Mouse (Mus musculus) ES-E14 (cell line): ENCODE measurements at regions not wholly inside any gene's neighbourhood (a gene's known extent, or its start where the extent isn't known, plus 50 kb on each side); places are given as distances from the start of the nearest gene placed in this dataset.

ENCODE experiments used
- DNase-seq: peaks from one replicate; pipeline ENCODE4 v3.0.0-alpha.2; 2013; ENCODE audit warnings: low read depth, low spot score
- H3K27ac ChIP-seq: 2 replicates; pipeline ENCODE4 v1.5.1; 2012; ENCODE audit warnings: low read depth, mild to moderate bottlenecking, low read length, moderate library complexity, mixed read lengths; ENCODE audit not compliant: poor library complexity, insufficient read depth, severe bottlenecking
- H3K36me3 ChIP-seq: 2 replicates; pipeline ENCODE4 v1.6.1; 2012; ENCODE audit warnings: mild to moderate bottlenecking, low read length, moderate library complexity, mixed read lengths; ENCODE audit not compliant: control insufficient read depth, poor library complexity, insufficient read depth, severe bottlenecking
- H3K4me1 ChIP-seq, 2 experiments: fragments of 150-350 bp in 1 of 2; sonication (generic) in 1 of 2; 2 replicates each; pipeline ENCODE4 v1.6.1; 2012; ENCODE audit warnings: low read length in 2 of 2, mild to moderate bottlenecking in 1 of 2, mixed read lengths in 1 of 2; ENCODE audit not compliant: control insufficient read depth in 2 of 2, insufficient read depth in 2 of 2, poor library complexity in 1 of 2
- H3K4me3 ChIP-seq, 2 experiments: fragments of 150-350 bp in 1 of 2; sonication (generic) in 1 of 2; 2 replicates each; pipeline ENCODE4 v1.5.1; 2012; ENCODE audit warnings: low read length in 2 of 2, low read depth in 1 of 2, mild to moderate bottlenecking in 1 of 2, mixed read lengths in 1 of 2; ENCODE audit not compliant: insufficient read depth in 1 of 2, poor library complexity in 1 of 2, severe bottlenecking in 1 of 2
- H3K9ac ChIP-seq: 2 replicates; pipeline ENCODE4 v1.6.1; 2012; ENCODE audit warnings: low read depth, mild to moderate bottlenecking, low read length, mixed read lengths; ENCODE audit not compliant: poor library complexity, insufficient read depth, severe bottlenecking
- H3K9me3 ChIP-seq: fragments of 150-350 bp; sonication (generic); 2 replicates; pipeline ENCODE4 v1.6.1; 2012; ENCODE audit warnings: low read depth, mild to moderate bottlenecking, low read length; ENCODE audit not compliant: control insufficient read depth, insufficient read depth
- CHD2 ChIP-seq: IDR thresholded peaks from 2 replicates; pipeline ENCODE4 v1.6.1; 2014; ENCODE audit warnings: mild to moderate bottlenecking, low read depth, low read length, inconsistent platforms
- HCFC1 ChIP-seq: IDR thresholded peaks from 2 replicates; pipeline ENCODE4 v1.6.1; 2012; ENCODE audit warnings: low read length, inconsistent platforms, borderline replicate concordance; ENCODE audit not compliant: insufficient read depth
- MAFK ChIP-seq: IDR thresholded peaks from 2 replicates; pipeline ENCODE4 v1.6.1; 2014; ENCODE audit warnings: mild to moderate bottlenecking, low read depth, low read length, inconsistent platforms; ENCODE audit not compliant: insufficient read depth
- ZC3H11A ChIP-seq: IDR thresholded peaks from 2 replicates; pipeline ENCODE4 v1.6.1; 2012; ENCODE audit warnings: low read depth, mild to moderate bottlenecking, inconsistent platforms, low read length, borderline replicate concordance
- ZNF384 ChIP-seq: IDR thresholded peaks from 2 replicates; pipeline ENCODE4 v1.6.1; 2012; ENCODE audit warnings: low read depth, low read length, inconsistent platforms
- in situ Hi-C, 2 experiments: fragments of 600-800 bp; cut with MboI; formaldehyde crosslinking; loops; one replicate each; pipeline ENCODE4 v1.15.1; 2025; ENCODE audit warnings: low sequenced_read_pairs in 2 of 2, inconsistent platforms in 1 of 2; ENCODE audit not compliant: unreplicated experiment in 2 of 2

DNA sequence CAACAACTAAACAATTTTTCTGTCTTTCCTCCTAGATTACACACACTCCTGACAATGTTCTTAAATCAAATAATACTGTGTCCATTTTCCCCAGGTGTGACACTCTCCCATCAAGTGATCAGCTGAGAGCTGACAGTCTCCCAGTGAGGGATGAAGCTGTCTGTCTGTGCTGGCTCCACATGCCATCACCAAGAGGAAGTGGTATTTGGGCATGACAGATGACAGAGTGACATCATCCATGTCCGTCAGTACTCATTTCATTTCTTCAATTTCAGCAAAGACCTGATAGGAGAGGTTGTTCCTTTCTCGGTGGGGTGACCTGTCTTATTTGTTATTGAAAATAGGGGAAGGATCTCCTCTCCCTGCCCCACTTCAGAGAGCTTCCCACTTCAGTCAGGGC, 206.5 kb upstream of the Nr4a3 start:
- Histone ChIP-seq H3K4me1 (no peaks in the 10 kb centered on the region), H3K36me3 (no peaks in the 10 kb centered on the region), H3K4me3 (no peak overlapping the region), H3K9ac (no peak overlapping the region), H3K9me3 (no peaks in the 10 kb centered on the region), H3K27ac (no peak overlapping the region)
- TF ChIP-seq ZC3H11A (no peak), HCFC1 (no peak), ZNF384 (no peak), CHD2 (no peak), MAFK (no peak)
- no peak for DNase-seq
- in situ Hi-C loops: no loop called here

DNA sequence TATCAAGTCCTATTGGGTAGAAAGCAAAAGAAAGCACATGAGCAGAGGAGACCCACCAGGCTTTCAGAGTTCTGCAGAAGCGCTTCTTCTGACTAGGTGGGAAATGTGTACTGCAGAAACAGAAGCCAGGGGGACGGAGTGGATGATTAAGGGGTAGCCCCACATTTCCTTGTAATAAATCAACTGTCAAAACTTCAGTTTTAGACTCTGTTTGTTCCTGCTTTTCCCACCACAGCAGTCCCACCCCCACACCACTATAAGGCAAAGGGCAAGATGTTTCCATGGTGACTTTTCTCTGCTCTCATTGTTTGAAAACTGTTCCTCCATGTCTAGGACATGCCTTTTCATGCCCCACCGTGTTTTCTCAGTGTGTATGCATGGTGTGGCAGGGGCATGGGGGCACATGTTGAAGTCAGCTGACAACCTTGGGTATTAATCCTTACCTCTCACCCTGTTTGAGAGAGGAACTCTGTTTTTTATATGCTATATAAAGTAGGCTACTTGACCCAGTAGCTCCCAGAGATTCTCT, 202.8 kb upstream of the Nr4a3 start:
- in situ Hi-C loops: no loop called here
- H3K9ac ChIP-seq: no peak overlapping the region
- DNase-seq: no peak
- no peak overlapping the region for H3K4me3 ChIP-seq
- TF ChIP-seq ZNF384 (no peak), CHD2 (no peak), ZC3H11A (no peak), MAFK (no peak), HCFC1 (no peak)
- H3K4me1 ChIP-seq: no peaks in the 10 kb centered on the region
- no peaks in the 10 kb centered on the region for H3K9me3 ChIP-seq
- H3K27ac ChIP-seq: no peak overlapping the region
- H3K36me3 ChIP-seq: no peaks in the 10 kb centered on the region

DNA sequence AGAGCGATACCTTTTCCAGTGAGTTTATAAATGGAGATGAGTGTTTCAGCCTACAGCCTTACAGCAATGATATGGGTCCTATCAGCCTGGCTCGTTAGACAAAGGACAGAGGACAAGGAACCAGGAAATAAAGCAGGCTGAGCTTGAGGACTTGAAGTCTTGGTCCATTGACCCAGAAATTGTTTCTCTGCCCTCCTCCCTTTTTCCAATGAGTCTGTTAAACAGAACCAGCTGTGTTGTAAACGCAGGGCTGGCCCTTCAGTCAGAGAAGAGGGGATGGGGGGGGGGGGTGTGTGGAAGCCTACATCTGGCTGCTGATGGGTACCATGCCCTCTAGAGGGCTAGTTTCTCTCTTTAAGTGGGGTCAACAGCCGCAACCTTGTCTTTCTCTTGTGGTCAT, 199.7 kb upstream of the Nr4a3 start:
- Histone ChIP-seq H3K27ac (no peak overlapping the region), H3K4me1 (no peaks in the 10 kb centered on the region), H3K36me3 (no peaks in the 10 kb centered on the region), H3K9ac (no peak overlapping the region), H3K9me3 (no peaks in the 10 kb centered on the region), H3K4me3 (no peak overlapping the region)
- in situ Hi-C loops: no loop called here
- no peak for DNase-seq
- TF ChIP-seq CHD2 (no peak), MAFK (no peak), HCFC1 (no peak), ZC3H11A (no peak), ZNF384 (no peak)

DNA sequence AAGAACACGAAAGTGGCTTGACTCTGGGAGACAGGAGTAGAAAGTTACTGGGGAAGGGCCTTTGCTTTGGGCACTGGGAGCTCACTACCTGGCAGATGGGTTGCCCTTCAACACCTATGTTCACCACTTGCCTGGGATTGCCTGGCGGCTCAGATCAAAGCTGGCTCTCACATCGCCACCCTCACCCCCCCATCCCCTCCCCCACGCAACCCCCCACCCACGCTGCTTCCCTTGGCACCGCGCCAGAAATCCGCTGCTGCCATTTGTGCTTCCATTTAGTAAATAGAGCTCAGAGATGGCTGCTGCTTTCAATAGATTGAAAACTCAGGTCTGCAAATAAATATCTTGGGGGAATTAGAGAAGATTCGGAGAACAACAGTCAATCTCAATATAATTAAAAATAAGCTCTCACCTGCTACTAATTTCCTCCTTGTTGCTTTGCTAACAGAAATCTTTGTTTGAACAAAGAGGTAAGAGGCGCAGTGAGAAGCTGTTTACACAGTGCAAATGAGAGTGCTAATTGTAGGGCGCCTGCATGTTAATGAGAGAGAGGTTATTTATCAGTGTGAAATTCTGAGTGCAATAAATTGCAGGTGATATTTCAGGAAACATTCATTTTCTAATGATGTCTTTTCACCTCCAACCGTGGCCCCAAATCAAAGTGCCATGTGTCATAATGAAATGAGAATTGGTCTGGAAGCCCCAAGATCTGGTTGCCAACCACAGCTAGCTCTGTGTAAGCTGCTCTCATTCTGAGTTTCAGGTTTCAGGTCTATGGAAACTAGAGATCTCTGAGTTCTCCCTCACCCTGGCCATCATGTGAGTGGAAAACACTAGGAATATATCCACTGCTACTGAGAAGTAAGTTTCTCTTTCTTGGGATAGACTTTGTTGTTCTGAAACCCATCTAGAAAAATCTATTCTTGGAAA, 198.3 kb upstream of the Nr4a3 start:
- Histone ChIP-seq H3K9ac (no peak overlapping the region), H3K9me3 (no peaks in the 10 kb centered on the region), H3K4me1 (no peaks in the 10 kb centered on the region), H3K4me3 (no peak overlapping the region), H3K36me3 (no peaks in the 10 kb centered on the region), H3K27ac (no peak overlapping the region)
- DNase-seq: no peak
- in situ Hi-C loops: no loop called here
- no peak for TF ChIP-seq ZNF384
- no peak for TF ChIP-seq HCFC1
- TF ChIP-seq CHD2: no peak

DNA sequence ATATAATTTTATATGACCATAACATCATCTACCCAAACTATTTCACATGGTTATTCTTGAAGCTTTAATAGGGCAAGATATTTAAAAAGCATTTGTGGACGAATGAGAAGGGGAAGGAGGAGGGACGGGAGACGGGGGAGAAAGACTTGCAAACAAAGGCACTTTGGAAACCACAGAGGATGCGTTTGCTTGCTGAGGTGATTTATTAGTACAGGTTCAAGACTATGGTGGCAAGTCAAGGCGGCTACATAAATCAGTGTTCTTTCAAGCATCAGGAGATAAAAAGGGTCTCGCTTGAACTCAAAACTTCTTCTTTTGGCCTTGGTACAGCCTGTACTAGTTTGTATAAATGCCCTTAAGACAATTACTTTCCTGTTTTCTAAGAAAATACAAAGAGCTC, 183.8 kb upstream of the Nr4a3 start:
- no peaks in the 10 kb centered on the region for H3K36me3 ChIP-seq
- no peak overlapping the region for H3K27ac ChIP-seq
- no peak overlapping the region for H3K4me3 ChIP-seq
- no peaks in the 10 kb centered on the region for H3K9me3 ChIP-seq
- no peaks in the 10 kb centered on the region for H3K4me1 ChIP-seq
- H3K9ac ChIP-seq: no peak overlapping the region
- in situ Hi-C loops: no loop called here
- DNase-seq: no peak
- TF ChIP-seq HCFC1: no peak
- no peak for TF ChIP-seq ZNF384
- TF ChIP-seq ZC3H11A: no peak
- TF ChIP-seq MAFK: no peak
- no peak for TF ChIP-seq CHD2
